Mouse (Mus musculus): ENCODE data around the gene Frrs1l. TPM values are rescaled to one million over a fixed set of nuclear protein-coding genes. Genes with fewer than 3 reads are reported as not detected.

Frrs1l gene
- 1.7 and 2.1 TPM in 2 replicates for polyA plus RNA-seq (2014; fragmentation: Nextera tagmentation; extraction: Ambion mirVana)

- no peak within 1 kb of the TSS for H3K27ac ChIP-seq (ENCODE audit: low read depth)
- no peak for TF ChIP-seq CTCF (IDR thresholded peaks at IDR 0.05; ENCODE audit: low read depth)
- H3K27me3 ChIP-seq (ENCODE audit: insufficient read depth, low read length): peaks cover 32% of the 10 kb centered on the region
- peak within 1 kb of the TSS; percentile 97 for H3K4me2 ChIP-seq
- ATAC-seq (ENCODE audit: insufficient read depth) (peak; percentile 65), DNase-seq (peak; percentile 41)
- H3K4me3 ChIP-seq (ENCODE audit: low read depth, low read length): peak within 1 kb of the TSS; percentile 58
- no peaks in the 10 kb centered on the region for H3K4me1 ChIP-seq (ENCODE audit: insufficient read depth)
- WGBS: 1% methylated on average over 38 of the region's 44 CpGs
- 0 out of 2 replicates have a peak, but pooled peaks cover 5% of the 10 kb centered on the region for H3K9me3 ChIP-seq (ENCODE audit: low read depth, low read length)
- H3K36me3 ChIP-seq (ENCODE audit: insufficient read depth): no peaks in the 10 kb centered on the region
- peak within 1 kb of the TSS; percentile 53 for H3K9ac ChIP-seq
Observed at GRCm38 (mm10) chr4:56990215-56990584, at the start of gene Frrs1l. Gene Frrs1l, minus strand, starts transcription at chr4:56990391.

- ATAC-seq (ENCODE audit: insufficient read depth): peak; percentile 38; the same call in 1 of the 2 replicates
- 11% methylated on average over 23 of the region's 23 CpGs for WGBS
- no peak overlapping the region for H3K9ac ChIP-seq
- 0 out of 2 replicates have a peak, but pooled peaks cover 7% of the 10 kb centered on the region for H3K27me3 ChIP-seq (ENCODE audit: insufficient read depth, low read length)
- H3K4me3 ChIP-seq (ENCODE audit: low read depth, low read length): no peak overlapping the region; the same call in 1 of the 2 replicates
- H3K36me3 ChIP-seq (ENCODE audit: insufficient read depth): no peaks in the 10 kb centered on the region
- peak; percentile 53 for DNase-seq
- no peak for TF ChIP-seq CTCF (IDR thresholded peaks at IDR 0.05; ENCODE audit: low read depth)
- H3K27ac ChIP-seq (ENCODE audit: low read depth): no peak overlapping the region
- H3K4me1 ChIP-seq (ENCODE audit: insufficient read depth): no peaks in the 10 kb centered on the region
- peak overlapping the region; percentile 52 for H3K4me2 ChIP-seq
- H3K9me3 ChIP-seq (ENCODE audit: low read depth, low read length): no peaks in the 10 kb centered on the region
Observed at GRCm38 (mm10) chr4:57039127-57040031, 49.2 kb upstream of the Frrs1l start.

GRCm38 (mm10) chr4:57037554-57037953 lies 47.4 kb upstream of the Frrs1l start:
- Histone ChIP-seq H3K9ac (no peak overlapping the region), H3K27me3 (ENCODE audit: insufficient read depth, low read length) (0 out of 2 replicates have a peak, but pooled peaks cover 7% of the 10 kb centered on the region), H3K36me3 (ENCODE audit: insufficient read depth) (no peaks in the 10 kb centered on the region), H3K4me1 (ENCODE audit: insufficient read depth) (no peaks in the 10 kb centered on the region), H3K4me2 (no peak overlapping the region), H3K4me3 (ENCODE audit: low read depth, low read length) (no peak overlapping the region), H3K27ac (ENCODE audit: low read depth) (no peak overlapping the region), H3K9me3 (ENCODE audit: low read depth, low read length) (no peaks in the 10 kb centered on the region)
- no peak for TF ChIP-seq CTCF (IDR thresholded peaks at IDR 0.05; ENCODE audit: low read depth)
- ATAC-seq (ENCODE audit: insufficient read depth): no peak
- no peak for DNase-seq
- WGBS: 60% methylated on average over 7 of the region's 7 CpGs

GRCm38 (mm10) chr4:57034169-57034568 lies 44.0 kb upstream of the Frrs1l start:
- no peaks in the 10 kb centered on the region for H3K4me1 ChIP-seq (ENCODE audit: insufficient read depth)
- DNase-seq (no peak), ATAC-seq (ENCODE audit: insufficient read depth) (no peak)
- no peak overlapping the region for H3K27ac ChIP-seq (ENCODE audit: low read depth)
- no peak overlapping the region for H3K4me3 ChIP-seq (ENCODE audit: low read depth, low read length)
- H3K36me3 ChIP-seq (ENCODE audit: insufficient read depth): no peaks in the 10 kb centered on the region
- no peak overlapping the region for H3K4me2 ChIP-seq
- TF ChIP-seq CTCF (IDR thresholded peaks at IDR 0.05; ENCODE audit: low read depth): no peak
- 72% methylated on average over 5 of the region's 5 CpGs for WGBS
- no peaks in the 10 kb centered on the region for H3K9me3 ChIP-seq (ENCODE audit: low read depth, low read length)
- H3K27me3 ChIP-seq (ENCODE audit: insufficient read depth, low read length): 0 out of 2 replicates have a peak, but pooled peaks cover 7% of the 10 kb centered on the region
- H3K9ac ChIP-seq: no peak overlapping the region

GRCm38 (mm10) chr4:57031440-57031839 lies 41.2 kb upstream of the Frrs1l start:
- H3K4me1 ChIP-seq (ENCODE audit: insufficient read depth): no peaks in the 10 kb centered on the region

GRCm38 (mm10) chr4:57027954-57028353 lies 37.8 kb upstream of the Frrs1l start:
- no peaks in the 10 kb centered on the region for H3K9me3 ChIP-seq (ENCODE audit: low read depth, low read length)
- no peaks in the 10 kb centered on the region for H3K27me3 ChIP-seq (ENCODE audit: insufficient read depth, low read length)
- ATAC-seq (ENCODE audit: insufficient read depth): no peak
- H3K4me3 ChIP-seq (ENCODE audit: low read depth, low read length): no peak overlapping the region
- 0 out of 2 replicates have a peak, but pooled peaks cover 3% of the 10 kb centered on the region for H3K4me1 ChIP-seq (ENCODE audit: insufficient read depth)
- H3K27ac ChIP-seq (ENCODE audit: low read depth): no peak overlapping the region
- no peak for TF ChIP-seq CTCF (IDR thresholded peaks at IDR 0.05; ENCODE audit: low read depth)
- WGBS: 62% methylated on average over 10 of the region's 10 CpGs
- H3K9ac ChIP-seq: no peak overlapping the region
- H3K36me3 ChIP-seq (ENCODE audit: insufficient read depth): no peaks in the 10 kb centered on the region
- DNase-seq: no peak
- no peak overlapping the region for H3K4me2 ChIP-seq

More at GRCm38 (mm10) chr4:57031440-57031839, 41.2 kb upstream of the Frrs1l start:
- ATAC-seq (ENCODE audit: insufficient read depth): no peak
- no peaks in the 10 kb centered on the region for H3K27me3 ChIP-seq (ENCODE audit: insufficient read depth, low read length)
- no peaks in the 10 kb centered on the region for H3K36me3 ChIP-seq (ENCODE audit: insufficient read depth)
- H3K4me2 ChIP-seq: no peak overlapping the region
- H3K4me3 ChIP-seq (ENCODE audit: low read depth, low read length): no peak overlapping the region
- no peak for TF ChIP-seq CTCF (IDR thresholded peaks at IDR 0.05; ENCODE audit: low read depth)
- H3K9ac ChIP-seq: no peak overlapping the region
- no peak for DNase-seq
- WGBS: 42% methylated on average over 4 of the region's 4 CpGs
- H3K9me3 ChIP-seq (ENCODE audit: low read depth, low read length): no peaks in the 10 kb centered on the region
- H3K27ac ChIP-seq (ENCODE audit: low read depth): no peak overlapping the region

- ATAC-seq (ENCODE audit: insufficient read depth): no peak
- no peak for TF ChIP-seq CTCF (IDR thresholded peaks at IDR 0.05; ENCODE audit: low read depth)
- Histone ChIP-seq H3K27ac (ENCODE audit: low read depth) (no peak overlapping the region), H3K9me3 (ENCODE audit: low read depth, low read length) (no peaks in the 10 kb centered on the region), H3K4me1 (ENCODE audit: insufficient read depth) (0 out of 2 replicates have a peak, but pooled peaks cover 3% of the 10 kb centered on the region), H3K27me3 (ENCODE audit: insufficient read depth, low read length) (no peaks in the 10 kb centered on the region), H3K9ac (no peak overlapping the region), H3K4me2 (no peak overlapping the region), H3K4me3 (ENCODE audit: low read depth, low read length) (no peak overlapping the region), H3K36me3 (ENCODE audit: insufficient read depth) (no peaks in the 10 kb centered on the region)
- peak; percentile 23 for DNase-seq
- WGBS: 41% methylated on average over 3 of the region's 3 CpGs
Observed at GRCm38 (mm10) chr4:57023527-57023926, 33.3 kb upstream of the Frrs1l start.

Measured in lung, embryonic 14.5 days (tissue).